Mouse (Mus musculus): Measurements from ENCODE around the gene Slco1b2. TPM values are rescaled to one million over a fixed set of nuclear protein-coding genes. Genes with fewer than 3 reads are reported as not detected.
A peak's percentile ranks its signal among the peaks of the same experiment; 100 is the strongest.
"Not testable (repeated sequence)": the region's sequence is repeated elsewhere in the genome, so short reads cannot be mapped to it uniquely, and the experiment has no call there.

Slco1b2 gene
- 10 to 100 TPM; 26.1 to 61.2 TPM for total RNA-seq (2021)
- long read RNA-seq, experiment 1, partial matches to known transcripts: 11 of 73 reads
- long read RNA-seq, experiment 1, other reads (novel, unspliced or antisense): 59 of 73 reads
- long read RNA-seq, experiment 2, partial matches to known transcripts: 0 of 1 reads
- long read RNA-seq, experiment 2, other reads (novel, unspliced or antisense): 1 of 1 reads

DNA sequence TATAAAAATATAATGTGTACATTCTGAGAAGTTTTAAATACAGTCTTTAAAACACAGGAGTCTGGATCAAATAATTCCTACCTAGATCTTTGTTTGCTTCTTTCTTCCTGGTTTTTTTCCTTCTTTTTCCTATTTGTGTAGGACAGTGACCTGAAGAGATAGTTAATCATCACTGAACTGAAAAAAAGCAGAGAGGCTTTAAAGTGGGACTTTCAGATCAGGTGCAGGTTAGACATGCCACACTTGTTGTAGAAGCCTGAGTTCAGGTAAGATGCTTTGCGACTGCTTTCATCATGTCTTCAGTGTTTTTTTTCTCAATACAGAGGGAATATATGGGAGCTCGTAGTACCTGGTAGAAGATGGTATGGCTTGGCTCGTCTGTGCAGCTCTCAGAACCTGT, at the start of gene Slco1b2:
Gene Slco1b2, plus strand, starts transcription at position 228 of the 400 bp plus-strand sequence.
- no peak for DNase-seq

DNA sequence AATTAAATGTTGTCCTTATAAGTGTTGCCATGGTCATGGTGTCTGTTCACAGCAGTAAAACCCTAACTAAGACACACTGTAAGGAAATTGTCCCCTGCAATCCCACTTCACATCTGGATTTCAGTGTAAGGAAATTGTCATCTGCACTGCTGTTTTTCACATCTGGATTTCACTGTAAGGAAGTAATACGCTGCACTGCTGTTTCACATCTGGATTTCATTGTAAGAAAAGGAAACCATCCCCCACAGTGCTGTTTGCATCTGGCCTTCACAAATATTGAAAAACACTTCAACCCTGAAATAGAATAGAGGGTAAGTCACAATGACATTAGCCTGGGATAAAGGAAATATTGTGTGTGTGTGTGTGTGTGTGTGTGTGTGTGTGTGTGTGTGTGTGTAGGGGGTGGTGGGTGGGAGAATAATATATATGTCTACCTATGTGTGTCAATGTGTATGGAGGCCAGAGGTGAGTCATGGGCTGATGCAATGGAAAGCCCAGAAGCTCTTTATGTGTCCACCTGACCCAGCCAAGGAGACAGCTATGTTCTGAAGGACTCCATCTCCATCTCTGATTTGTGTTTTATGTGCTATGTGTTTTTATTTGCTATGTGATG, 44.4 kb upstream of the Slco1b2 start:
- DNase-seq: no peak

DNA sequence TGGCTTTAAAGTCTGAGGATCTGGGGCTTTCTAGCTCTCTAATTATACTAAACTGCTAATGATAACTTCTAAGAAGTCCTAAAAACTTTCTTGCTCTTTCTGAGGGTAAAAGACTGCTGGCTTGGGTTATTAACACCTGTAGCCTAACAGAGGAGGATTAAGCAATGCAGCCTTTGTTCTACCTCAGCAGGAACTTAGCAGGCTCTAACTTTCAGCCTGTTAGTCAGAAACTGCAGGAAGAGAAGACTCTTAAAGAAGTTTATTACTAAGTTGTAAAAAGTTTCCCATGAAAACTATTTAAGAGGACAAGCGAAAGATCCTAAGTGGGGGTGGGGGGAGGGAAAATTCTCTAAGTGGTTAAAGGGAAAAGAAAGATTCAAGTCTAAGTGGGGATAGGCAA, 39.3 kb upstream of the Slco1b2 start:
- no peak for DNase-seq

DNA sequence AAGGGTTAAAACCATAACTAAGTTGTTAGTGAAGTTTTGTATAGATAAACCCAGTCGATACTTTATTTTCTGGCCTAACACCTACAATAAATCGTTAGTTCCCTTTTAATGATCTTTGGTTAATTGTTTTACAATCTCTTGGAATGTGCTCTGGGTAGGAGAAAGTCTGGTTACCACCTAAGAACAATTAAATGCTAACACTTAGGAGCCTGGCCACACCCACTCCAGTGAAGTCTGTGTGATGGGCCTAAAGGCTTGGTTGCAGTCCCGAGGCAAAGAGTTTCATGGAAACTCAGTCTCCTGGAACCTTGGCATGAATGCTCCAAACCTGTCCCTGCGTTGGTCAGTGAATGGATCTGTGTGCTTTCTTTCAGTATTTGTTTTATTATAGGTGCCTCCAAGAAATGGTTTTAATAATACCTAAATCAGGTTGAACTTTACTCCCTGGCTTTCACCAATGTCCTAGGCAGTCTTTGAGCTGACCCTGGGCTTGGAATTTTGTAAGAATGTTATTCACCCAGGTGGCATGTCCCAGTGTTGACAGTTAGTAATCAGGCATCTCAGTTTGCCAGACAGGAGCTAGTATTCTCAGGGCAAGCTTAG, 38.6 kb upstream of the Slco1b2 start:
- DNase-seq: not testable (repeated sequence)

DNA sequence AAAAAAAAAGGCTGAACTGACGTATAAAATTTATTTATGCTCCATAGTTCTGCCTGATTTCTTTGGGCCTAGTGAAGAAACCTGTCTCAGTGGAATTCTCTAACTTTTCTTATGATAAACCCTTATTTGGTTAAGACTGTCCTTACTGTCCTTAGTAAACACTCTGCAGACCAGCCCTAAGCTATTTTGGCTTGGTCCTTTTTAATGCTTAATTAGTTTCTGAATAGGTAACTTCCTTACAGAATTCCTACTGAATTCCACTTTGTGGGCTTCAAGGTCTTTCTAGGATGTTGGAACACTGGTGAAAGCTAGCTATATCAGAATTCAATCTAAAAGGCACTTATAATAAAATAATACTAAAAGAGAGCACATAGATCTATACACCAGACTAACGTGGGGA, 33.2 kb upstream of the Slco1b2 start:
- DNase-seq: no peak

DNA sequence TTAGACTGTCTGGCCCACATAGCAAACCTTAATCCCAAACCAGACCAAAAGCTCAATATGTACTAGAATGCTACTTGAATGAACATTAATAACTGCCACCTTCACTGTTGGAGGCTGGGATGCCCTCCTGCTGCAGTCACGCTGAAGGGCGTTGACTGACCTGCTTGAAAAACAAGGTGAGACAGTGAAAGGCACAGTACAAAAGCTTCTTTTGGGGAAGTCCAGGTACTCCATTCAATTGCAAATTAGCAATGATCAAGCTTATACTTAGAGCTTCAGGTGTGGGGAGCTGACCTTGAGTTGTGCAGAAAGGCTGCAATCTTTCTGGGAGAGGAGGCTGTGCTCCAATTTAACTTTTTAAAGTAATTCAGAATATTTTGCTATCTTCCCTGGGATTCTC, 32.3 kb upstream of the Slco1b2 start:
- DNase-seq: no peak

DNA sequence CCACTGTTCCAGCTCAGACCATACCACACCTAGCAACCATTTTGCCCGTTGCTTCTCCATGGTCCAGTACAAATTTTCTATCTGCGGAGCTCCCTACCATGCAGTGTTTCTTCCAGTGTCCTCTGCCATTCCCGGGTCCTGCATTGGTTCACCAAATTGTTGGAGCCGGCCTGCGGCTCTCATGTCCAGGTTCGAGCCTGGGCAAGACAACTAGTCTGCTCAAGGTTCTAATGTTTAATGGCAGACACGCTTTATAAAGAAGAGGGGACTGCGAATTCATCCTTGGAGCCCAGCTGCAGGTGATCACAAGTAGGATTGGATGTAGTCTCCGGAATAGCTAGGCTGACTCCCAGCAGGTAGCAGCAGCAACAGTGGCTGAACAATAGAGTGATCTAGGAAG, 28.4 kb upstream of the Slco1b2 start:
- DNase-seq: no peak

DNA sequence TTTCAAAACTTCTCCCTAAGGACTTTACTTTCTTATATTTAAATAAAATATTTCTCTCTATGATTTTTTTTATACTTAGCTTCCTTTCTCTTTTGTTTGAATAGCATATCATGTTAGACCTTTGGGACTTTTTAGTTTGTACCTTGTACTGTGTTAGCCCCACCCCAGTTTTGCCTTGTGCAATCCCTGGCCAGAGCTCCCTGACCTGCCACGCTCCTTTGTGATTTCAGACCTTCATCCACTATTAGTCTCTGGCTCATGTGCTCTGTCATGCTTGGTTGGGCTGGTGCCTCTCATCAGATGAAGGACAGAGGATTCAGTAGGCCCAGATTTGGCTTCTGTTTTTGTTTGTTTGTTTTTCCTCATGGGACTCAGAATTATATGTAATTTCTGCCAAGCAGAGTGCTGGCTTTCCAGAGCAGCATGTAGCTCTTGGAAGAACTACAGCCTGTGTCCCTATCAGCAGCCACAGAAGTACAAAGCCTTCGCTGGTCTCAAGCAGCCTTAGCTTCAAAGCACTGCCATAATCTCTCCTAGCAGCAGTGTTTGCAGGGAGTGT, 18.5 kb upstream of the Slco1b2 start:
- DNase-seq: peak; percentile 50

DNA sequence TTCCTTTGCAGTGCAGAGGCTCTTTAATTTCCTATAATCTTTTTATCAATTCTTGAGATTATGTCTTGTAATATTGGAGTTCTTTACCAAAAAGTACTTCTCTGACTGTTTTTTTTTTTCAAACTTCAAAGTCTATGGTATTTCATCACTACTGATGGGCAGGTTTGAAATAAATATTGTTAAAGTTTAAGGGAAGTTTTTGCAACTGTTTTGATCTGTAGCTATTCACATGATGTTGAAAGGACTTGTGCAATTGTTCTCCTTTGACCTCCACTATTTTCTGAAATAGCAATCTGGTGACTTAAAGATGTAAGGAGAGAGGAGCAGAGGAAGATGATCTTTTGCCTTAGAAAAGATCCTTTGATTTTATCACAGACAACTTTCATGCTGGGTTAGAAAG, 15.3 kb upstream of the Slco1b2 start:
- no peak for DNase-seq

DNA sequence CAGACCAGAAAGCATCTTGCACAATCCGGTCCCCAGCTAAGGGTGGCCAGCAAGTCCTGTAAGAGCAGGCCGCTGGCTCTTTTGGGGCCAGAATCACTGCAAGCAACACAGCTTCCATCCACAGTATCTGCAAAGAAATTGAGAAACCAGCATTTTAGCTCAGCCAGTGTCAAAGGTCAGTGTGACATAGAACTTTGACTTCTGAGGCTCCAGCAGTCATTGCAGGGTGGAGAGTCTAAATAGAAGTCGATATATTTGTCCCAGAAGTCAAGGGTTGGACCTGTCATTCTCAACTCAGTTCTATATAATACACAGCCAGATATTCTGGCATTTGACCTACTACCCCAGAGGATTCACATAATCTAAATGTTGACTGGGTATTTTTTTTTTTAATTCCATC, 14.0 kb upstream of the Slco1b2 start:
- peak; percentile 30 for DNase-seq

DNA sequence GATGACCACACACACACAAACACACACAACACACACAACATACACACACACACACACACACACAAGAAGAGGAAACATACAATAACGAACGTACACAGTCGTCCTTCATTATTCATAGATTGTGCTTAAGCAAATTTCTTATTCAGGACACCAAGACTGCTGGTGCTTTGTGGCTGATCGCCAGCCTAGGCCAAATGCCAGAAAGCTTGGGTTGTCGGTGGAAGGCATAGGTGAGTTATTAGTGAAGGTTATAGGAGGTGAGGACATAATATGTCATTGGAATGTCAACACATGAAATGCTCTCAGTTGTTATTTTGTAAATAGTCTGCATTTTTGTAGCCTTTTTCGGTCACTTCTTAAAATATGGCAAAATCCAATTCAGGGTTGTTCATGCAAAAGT, 3.6 kb downstream of the Slco1b2 start:
- DNase-seq: peak; percentile 68

DNA sequence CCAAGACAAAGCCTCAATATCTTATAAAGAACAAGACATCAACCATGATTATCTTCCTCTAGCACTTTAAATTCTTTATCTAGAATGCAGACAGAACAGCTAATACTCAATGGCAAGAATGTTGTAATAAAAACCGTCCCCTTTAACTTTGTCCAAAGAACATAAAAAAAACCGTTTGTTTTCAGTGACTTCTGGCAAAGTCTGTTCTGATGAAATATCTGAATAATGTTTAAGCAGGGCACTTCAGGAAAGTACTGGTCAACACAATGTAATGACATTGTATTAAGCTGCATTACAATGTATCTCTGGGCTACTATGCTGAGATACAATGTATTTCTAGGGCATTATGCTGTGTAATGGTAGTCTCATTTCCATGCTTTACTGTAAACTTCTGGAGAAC, 5.9 kb downstream of the Slco1b2 start:
- DNase-seq: no peak

DNA sequence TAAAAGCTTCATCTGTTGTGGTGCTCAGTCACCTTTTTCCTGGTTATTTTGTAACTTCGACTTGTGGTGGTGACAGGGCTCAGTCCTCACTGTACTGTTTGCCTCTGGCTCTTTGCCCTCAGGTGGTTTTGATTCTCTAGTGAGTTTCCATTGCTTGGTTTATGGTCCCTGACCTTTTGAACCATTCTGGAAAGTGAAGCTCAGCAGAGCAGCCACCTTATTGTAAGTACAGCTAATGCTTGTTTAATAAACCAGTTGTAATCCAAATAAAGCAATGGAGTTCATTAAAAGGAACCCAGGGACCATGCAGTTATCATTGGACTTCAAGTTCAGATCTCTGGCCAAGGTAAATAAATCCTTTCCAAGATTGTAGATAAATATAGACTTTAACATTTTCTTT, 11.3 kb downstream of the Slco1b2 start:
- DNase-seq: peak; percentile 54

DNA sequence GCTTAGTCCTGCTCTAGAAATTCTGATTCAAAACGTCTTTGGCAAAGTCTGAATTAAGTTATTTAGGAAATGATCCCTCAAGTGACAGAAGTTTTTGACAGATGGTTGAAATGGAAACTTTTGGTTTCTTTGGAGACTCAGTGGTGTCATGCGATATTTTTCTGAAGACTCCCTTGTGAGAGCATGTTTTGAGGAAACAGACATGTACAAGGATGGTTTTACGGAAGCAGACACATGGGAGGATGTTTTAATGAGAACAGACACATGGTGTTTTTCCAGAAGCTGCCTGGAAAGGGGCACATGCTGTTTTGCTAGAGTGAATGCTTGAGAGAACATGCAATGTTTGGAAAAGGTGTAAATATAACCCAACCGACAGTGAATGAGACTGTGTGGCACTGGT, 57.7 kb downstream of the Slco1b2 start:
- no peak for DNase-seq

DNA sequence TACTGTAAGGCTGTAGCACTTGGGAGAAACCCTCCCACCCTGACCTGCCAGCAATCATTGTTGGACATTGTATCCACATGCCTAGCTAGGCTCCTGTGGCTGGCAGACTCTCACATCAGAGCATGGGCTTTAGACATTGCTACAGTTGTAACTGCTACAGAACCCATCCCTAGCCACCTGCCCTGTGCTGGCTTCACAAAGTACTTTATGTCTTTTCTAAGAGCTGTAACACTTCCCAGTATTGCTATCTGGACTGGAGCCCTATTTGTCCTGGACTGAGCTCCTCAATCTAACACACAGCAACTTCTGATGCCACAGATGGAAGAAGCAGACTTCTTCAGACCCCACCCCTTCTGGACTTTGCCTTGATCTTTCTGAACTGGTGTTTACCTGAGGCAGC, 61.9 kb downstream of the Slco1b2 start:
- no peak for DNase-seq

Other genes with a start within 250 kb of the Slco1b2 start
- gene Slco1c1, start 105.2 kb upstream of the Slco1b2 start, total RNA-seq (2021): under 1 TPM; 0.24 to 0.30 TPM
- gene Gm5724, start 144.3 kb downstream of the Slco1b2 start, total RNA-seq (2021): not detected
- 1 to 10 TPM; 3.6 to 8.0 TPM for gene Slco1a4, start 226.7 kb downstream of the Slco1b2 start, total RNA-seq (2021)